Mouse (Mus musculus) liver, embryonic 11.5 days (tissue): ENCODE measurements around the gene Cchcr1. TPM values are rescaled to one million over a fixed set of nuclear protein-coding genes. Genes with fewer than 3 reads are reported as not detected.

Experiments used
- ATAC-seq: fragments of 200-750 bp; cut with Nextera tagmentation; replicated peaks from 2 replicates; pipeline ENCODE4 v1.8.0; 2017; ENCODE audit warnings: moderate number of reproducible peaks, mild to moderate bottlenecking, moderate TSS enrichment, moderate library complexity; ENCODE audit not compliant: low FRiP score
- DNase-seq: peaks from one replicate; pipeline ENCODE4 v3.0.0-alpha.2; 2017; ENCODE audit warnings: low spot score
- H3K27ac ChIP-seq: fragments of 300-500 bp; sonication (generic); 2 replicates; pipeline ENCODE4 v1.5.1; 2014; ENCODE audit warnings: mild to moderate bottlenecking, low read depth, low read length, control low read depth
- H3K27me3 ChIP-seq: fragments of 300-500 bp; sonication (generic); replicated peaks from 2 replicates; pipeline ENCODE4 v1.6.1; 2014; ENCODE audit warnings: low read length, mixed read lengths; ENCODE audit not compliant: control insufficient read depth, insufficient read depth
- H3K36me3 ChIP-seq: fragments of 300-500 bp; sonication (generic); 2 replicates; pipeline ENCODE4 v1.6.1; 2014; ENCODE audit warnings: mild to moderate bottlenecking, low read length, moderate library complexity, mixed read lengths; ENCODE audit not compliant: control insufficient read depth, insufficient read depth
- H3K4me1 ChIP-seq: fragments of 300-500 bp; sonication (generic); replicated peaks from 2 replicates; pipeline ENCODE4 v1.6.1; 2014; ENCODE audit warnings: low read length, mixed read lengths; ENCODE audit not compliant: control insufficient read depth, insufficient read depth
- H3K4me2 ChIP-seq: fragments of 300-500 bp; sonication (generic); 2 replicates; pipeline ENCODE4 v1.6.1; 2014; ENCODE audit warnings: mild to moderate bottlenecking, control low read depth, moderate library complexity
- H3K4me3 ChIP-seq: fragments of 300-500 bp; sonication (generic); 2 replicates; pipeline ENCODE4 v1.5.1; 2014; ENCODE audit warnings: low read depth, low read length, control low read depth
- H3K9ac ChIP-seq: fragments of 300-500 bp; sonication (generic); 2 replicates; pipeline ENCODE4 v1.6.1; 2014; ENCODE audit warnings: low read depth, low read length, control low read depth
- H3K9me3 ChIP-seq: fragments of 300-500 bp; sonication (generic); 2 replicates; pipeline ENCODE4 v1.6.1; 2016; ENCODE audit warnings: low read length, inconsistent platforms, mixed read lengths; ENCODE audit not compliant: control insufficient read depth
- WGBS: fragments of 180-500 bp; shearing (Covaris S2); extraction: QIAGEN DNeasy Blood & Tissue Kit; methylation state at CpG from one replicate; pipeline ENCODE4 v1.1.7; 2014; 5-methylcytosine and 5-hydroxymethylcytosine counted together
- polyA plus RNA-seq: library from polyadenylated mRNA; unstranded; fragments of >200 nt; fragmentation: Nextera tagmentation; extraction: Ambion mirVana; gene quantifications from 2 replicates; pipeline ENCODE4 v1.2.1, GENCODE M21; 2014

The Cchcr1 gene
- polyA plus RNA-seq, 1 experiment from 2014 or later = 14.2 TPM

DNA sequence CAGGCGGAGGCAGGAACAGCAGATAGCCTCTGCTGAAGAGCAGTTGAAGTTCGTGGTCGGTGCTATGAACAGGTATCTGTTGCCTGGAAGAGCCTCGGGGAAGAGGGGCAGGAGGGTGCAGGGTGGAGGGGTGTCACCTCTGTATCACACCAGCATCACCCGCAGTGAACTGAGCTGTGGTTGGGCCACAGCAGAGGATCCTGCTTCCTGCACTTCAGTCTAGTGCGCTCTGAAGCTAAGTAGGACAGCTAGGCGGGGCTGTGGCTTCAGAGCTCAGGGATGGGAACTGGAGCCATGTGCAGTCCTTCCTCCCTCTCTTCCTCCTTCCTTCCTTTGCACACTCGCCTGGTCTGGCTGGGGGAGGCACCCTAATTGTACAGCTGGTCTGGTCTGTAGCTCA lies 9.7 kb downstream of the Cchcr1 start:
- Histone ChIP-seq H3K9ac (0 out of 2 replicates have a peak overlapping the region, but pooled peaks have one; percentile 16), H3K4me1 (no peaks in the 10 kb centered on the region), H3K4me2 (no peak overlapping the region), H3K27me3 (no peaks in the 10 kb centered on the region), H3K27ac (no peak overlapping the region), H3K4me3 (no peak overlapping the region), H3K9me3 (no peaks in the 10 kb centered on the region), H3K36me3 (peaks cover 8% of the 10 kb centered on the region; the same call in 1 of the 2 replicates)
- 55% methylated on average over 8 of the region's 8 CpGs for WGBS
- no peak for DNase-seq
- no peak for ATAC-seq

DNA sequence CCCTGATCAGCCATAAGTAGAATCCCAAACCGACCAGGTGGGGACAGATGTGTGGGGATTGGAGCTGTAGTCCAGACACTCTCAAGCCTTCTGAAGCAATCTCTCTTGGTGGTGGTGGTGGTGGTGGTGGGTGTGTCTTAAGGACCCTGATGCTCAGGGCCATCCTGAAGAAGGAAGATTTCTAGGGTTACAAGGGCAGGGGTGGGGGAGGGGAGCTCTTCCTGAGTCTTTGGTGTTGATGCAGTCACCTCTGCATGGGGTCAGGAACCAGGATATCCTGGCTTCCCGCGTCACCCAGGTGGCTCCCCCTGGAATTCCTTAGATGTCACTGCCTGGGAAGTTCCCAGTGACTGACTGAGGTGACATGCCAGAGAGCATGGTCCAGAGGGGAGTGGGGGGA lies 15.5 kb downstream of the Cchcr1 start:
- 4% methylated on average over 3 of the region's 3 CpGs for WGBS
- ATAC-seq = no peak
- H3K36me3 ChIP-seq = peaks cover 7% of the 10 kb centered on the region; the same call in 1 of the 2 replicates
- H3K4me1 ChIP-seq = no peaks in the 10 kb centered on the region
- no peak overlapping the region for H3K27ac ChIP-seq
- no peaks in the 10 kb centered on the region for H3K9me3 ChIP-seq
- H3K4me3 ChIP-seq = no peak overlapping the region
- no peak overlapping the region for H3K9ac ChIP-seq
- H3K27me3 ChIP-seq = no peaks in the 10 kb centered on the region; the same call in 1 of the 2 replicates
- DNase-seq = no peak
- no peak overlapping the region for H3K4me2 ChIP-seq

DNA sequence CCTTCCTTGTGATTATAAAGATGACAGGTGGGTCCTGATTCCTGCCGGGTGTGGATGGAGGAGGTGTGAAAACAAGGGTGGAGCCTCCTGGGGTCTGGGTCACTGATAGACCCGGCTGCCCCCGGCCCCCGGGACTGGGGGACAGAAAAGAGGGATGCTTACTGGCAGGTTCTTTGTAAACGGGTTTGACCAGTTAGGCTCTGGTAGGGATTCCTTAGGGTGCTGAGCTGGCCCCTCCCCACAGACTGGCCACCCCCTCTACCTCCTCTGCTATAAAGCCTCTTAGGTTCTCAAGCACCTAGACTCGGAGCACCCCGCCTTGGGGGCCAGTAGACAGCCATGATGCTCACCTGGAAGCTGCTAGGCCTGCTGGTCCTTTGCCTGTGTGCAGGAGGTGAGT lies 16.0 kb downstream of the Cchcr1 start, which contains the start of gene Psors1c2:
TSS of gene Psors1c2 (plus strand) at position 301 of the 400 bp plus-strand sequence.
- WGBS = 20% methylated on average over 7 of the region's 7 CpGs
- Histone ChIP-seq H3K4me1 (no peaks in the 10 kb centered on the region), H3K27ac (no peak within 1 kb of the TSS), H3K27me3 (no peaks in the 10 kb centered on the region; the same call in 1 of the 2 replicates), H3K36me3 (peaks cover 7% of the 10 kb centered on the region; the same call in 1 of the 2 replicates), H3K9ac (no peak within 1 kb of the TSS), H3K9me3 (no peaks in the 10 kb centered on the region), H3K4me2 (no peak within 1 kb of the TSS), H3K4me3 (no peak within 1 kb of the TSS)
- DNase-seq = no peak
- ATAC-seq = no peak

DNA sequence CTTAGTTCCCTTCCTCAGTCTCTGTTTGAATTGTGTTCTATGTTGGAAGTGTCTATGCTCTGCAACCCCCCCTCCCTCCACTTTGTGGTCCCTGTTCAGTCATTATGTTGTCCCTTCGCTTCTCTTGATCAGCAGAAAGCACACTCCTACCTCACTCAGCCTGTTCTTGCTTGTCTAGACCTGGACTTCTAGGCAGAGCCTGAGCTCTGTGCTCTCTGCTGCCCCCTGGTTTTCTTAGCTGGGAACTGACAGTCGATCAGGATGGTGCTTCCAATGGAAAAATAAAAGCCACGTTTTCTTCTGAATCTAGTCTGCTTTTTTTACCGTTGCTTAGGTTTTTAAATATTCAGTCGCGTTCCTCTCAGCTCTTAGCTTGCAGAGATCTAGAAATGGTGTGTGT lies 17.4 kb downstream of the Cchcr1 start:
- no peak overlapping the region for H3K4me3 ChIP-seq
- no peaks in the 10 kb centered on the region; the same call in 1 of the 2 replicates for H3K27me3 ChIP-seq
- H3K36me3 ChIP-seq = no peaks in the 10 kb centered on the region
- ATAC-seq (no peak), DNase-seq (peak; percentile 59)
- no peaks in the 10 kb centered on the region for H3K4me1 ChIP-seq
- no peak overlapping the region for H3K9ac ChIP-seq
- no peak overlapping the region for H3K4me2 ChIP-seq
- H3K9me3 ChIP-seq = no peaks in the 10 kb centered on the region
- H3K27ac ChIP-seq = no peak overlapping the region
- 13% methylated on average over 6 of the region's 6 CpGs for WGBS

DNA sequence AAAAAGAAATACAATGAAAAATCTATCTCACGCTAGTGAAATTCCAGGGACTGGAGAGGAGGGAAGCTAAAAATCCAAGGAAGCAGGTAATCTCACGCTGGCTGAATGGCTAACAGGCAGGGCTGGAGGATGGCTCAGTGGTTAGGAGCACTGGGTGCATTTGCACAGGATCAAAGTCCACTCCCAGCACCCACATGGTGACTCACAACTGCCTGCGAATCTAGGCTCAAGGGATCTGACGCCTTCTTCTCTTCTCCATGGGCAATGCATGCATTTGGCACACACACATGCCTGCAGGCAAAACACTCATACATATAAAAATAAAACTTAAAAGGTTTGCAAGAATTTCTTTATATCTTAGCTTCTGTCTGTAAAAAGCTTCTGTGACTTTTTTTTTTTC lies 20.5 kb downstream of the Cchcr1 start:
- no peak overlapping the region for H3K27ac ChIP-seq
- no peak overlapping the region for H3K4me3 ChIP-seq
- no peak overlapping the region for H3K9ac ChIP-seq
- H3K4me1 ChIP-seq = no peaks in the 10 kb centered on the region
- no peak for DNase-seq
- H3K36me3 ChIP-seq = no peaks in the 10 kb centered on the region
- no peak for ATAC-seq
- no peak overlapping the region for H3K4me2 ChIP-seq
- WGBS = 85% methylated on average over 4 of the region's 4 CpGs
- no peaks in the 10 kb centered on the region; the same call in 1 of the 2 replicates for H3K27me3 ChIP-seq
- H3K9me3 ChIP-seq = no peaks in the 10 kb centered on the region

DNA sequence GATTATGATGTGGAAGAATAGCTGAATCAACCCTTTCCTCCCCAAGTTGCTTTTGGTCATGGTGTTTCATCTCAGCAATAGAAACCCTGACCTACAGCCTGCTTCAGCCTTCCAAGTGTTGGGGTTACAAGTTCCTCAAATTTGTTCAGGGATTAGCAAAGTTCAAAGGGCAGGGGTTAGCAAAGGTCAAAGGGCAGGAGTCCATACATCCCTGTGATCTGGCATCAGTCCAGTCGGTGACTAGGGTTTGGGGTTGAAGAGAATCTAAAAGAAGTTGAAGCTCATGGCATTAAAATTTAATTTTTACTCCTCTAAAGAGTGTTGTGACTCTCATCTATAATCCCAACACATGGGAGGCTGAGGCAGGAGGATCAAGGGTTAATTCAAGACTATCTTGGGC lies 21.6 kb downstream of the Cchcr1 start:
- H3K27me3 ChIP-seq = no peaks in the 10 kb centered on the region
- 68% methylated on average over 1 of the region's 1 CpGs for WGBS
- H3K4me1 ChIP-seq = no peaks in the 10 kb centered on the region

DNA sequence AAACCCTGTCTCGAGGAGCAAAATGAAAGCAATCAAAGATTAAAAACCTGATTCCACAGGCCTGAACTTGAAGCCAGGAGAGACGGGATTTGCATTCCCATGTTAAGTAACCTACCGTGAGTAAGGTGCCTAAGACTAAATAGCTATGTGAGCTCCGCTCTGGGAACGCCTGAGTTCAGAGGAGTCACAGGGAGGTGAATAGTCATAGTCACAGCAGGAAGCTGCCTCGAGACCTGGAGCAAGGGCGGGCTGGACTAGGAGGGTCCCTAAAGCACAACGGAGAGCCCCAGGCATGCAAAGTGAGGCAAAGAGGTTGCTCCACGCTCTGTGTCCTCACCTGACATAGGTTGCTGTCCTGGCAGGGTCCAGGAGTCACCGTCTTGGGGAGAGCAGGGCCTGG lies 22.6 kb downstream of the Cchcr1 start:
- Histone ChIP-seq H3K9ac (no peak overlapping the region), H3K4me1 (no peaks in the 10 kb centered on the region), H3K36me3 (no peaks in the 10 kb centered on the region), H3K27ac (no peak overlapping the region), H3K9me3 (no peaks in the 10 kb centered on the region), H3K4me2 (no peak overlapping the region), H3K4me3 (no peak overlapping the region), H3K27me3 (no peaks in the 10 kb centered on the region)
- WGBS = 56% methylated on average over 10 of the region's 10 CpGs
- ATAC-seq (no peak), DNase-seq (no peak)

More for the DNA sequence above, 21.6 kb downstream of the Cchcr1 start:
- no peak overlapping the region for H3K27ac ChIP-seq
- no peaks in the 10 kb centered on the region for H3K9me3 ChIP-seq
- DNase-seq (no peak), ATAC-seq (no peak)
- no peak overlapping the region for H3K4me2 ChIP-seq
- H3K9ac ChIP-seq = no peak overlapping the region
- H3K4me3 ChIP-seq = no peak overlapping the region
- no peaks in the 10 kb centered on the region for H3K36me3 ChIP-seq

DNA sequence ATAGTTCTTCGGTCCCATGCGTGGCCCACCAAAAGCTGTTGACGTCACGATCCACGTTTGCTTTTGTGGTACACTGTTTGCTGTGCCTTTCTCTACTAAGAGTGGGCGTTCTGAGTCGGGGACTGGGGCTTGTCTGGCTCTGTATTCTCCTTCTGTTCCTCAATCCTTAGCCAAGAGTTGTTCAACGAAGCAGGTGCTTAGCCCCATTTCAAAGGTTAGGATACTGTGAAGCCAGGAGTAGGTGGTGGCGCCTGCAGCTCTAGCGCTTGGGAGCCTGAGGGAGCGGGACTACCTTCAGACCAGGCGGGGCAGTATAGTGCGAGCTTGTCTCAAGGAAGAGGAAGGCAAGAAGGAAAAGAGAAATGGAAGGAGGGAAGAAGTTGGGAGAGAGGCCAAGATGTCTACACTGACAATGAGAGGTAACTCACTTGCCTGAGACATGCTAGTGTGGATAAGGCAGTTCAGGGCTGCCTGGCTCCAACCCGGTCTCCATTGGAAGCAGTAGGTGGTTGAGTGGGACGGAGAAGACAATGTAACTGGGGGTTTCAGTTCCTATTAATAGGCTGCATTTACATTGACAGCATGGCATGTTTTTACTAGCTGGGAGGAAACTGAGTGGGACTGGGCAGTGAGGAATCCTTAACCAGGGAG lies 26.0 kb downstream of the Cchcr1 start:
- Histone ChIP-seq H3K27ac (no peak overlapping the region), H3K36me3 (no peaks in the 10 kb centered on the region), H3K9ac (no peak overlapping the region), H3K4me1 (no peaks in the 10 kb centered on the region), H3K27me3 (no peaks in the 10 kb centered on the region), H3K4me2 (no peak overlapping the region), H3K9me3 (no peaks in the 10 kb centered on the region), H3K4me3 (no peak overlapping the region)
- ATAC-seq = no peak
- WGBS = 74% methylated on average over 15 of the region's 15 CpGs
- no peak for DNase-seq

DNA sequence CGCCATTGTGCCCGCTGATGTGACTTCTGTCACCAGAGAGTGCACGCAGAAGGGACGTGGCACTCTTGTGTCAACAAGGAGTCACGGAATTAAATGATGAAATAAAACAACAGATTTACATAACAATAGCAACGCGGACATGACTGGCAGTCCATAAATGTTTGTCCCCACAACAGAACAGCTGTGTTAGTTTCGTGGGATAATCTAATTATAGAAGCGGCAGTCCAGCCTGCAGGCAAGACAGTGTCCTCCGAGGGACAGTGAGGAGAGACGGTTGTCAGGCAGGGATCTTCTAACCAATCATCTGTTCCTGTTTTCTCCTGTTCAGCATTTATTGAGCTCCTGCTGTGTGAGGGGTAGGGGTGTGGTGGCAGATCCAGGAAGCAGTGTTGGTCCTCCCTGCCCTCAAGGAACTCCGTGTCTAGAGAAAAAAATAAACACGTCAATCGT lies 26.5 kb downstream of the Cchcr1 start:
- no peak overlapping the region for H3K4me3 ChIP-seq
- no peak for ATAC-seq
- no peak overlapping the region for H3K9ac ChIP-seq

More for the DNA sequence above, 26.5 kb downstream of the Cchcr1 start:
- 59% methylated on average over 14 of the region's 14 CpGs for WGBS
- no peak for DNase-seq
- Histone ChIP-seq H3K27me3 (no peaks in the 10 kb centered on the region), H3K4me2 (no peak overlapping the region), H3K9me3 (no peaks in the 10 kb centered on the region), H3K36me3 (no peaks in the 10 kb centered on the region), H3K4me1 (no peaks in the 10 kb centered on the region), H3K27ac (no peak overlapping the region)
